Mouse (Mus musculus) frontal cortex, postnatal 36 days (tissue): ENCODE data around the gene Olfr926.
"Not testable (repeated sequence)": the region's sequence is repeated elsewhere in the genome, so short reads cannot be mapped to it uniquely, and the experiment has no call there.

Source experiments
- DNase-seq, 2 experiments: peaks; one replicate each; pipeline ENCODE4 v3.0.0; 2022; ENCODE audit warnings: low spot score in 2 of 2

Gene Olfr926

GRCm38 (mm10) chr9:38876826-38877225 is at the start of gene Olfr926:
Gene Olfr926, plus strand, starts transcription at chr9:38877126.
- no peak for DNase-seq

DNA sequence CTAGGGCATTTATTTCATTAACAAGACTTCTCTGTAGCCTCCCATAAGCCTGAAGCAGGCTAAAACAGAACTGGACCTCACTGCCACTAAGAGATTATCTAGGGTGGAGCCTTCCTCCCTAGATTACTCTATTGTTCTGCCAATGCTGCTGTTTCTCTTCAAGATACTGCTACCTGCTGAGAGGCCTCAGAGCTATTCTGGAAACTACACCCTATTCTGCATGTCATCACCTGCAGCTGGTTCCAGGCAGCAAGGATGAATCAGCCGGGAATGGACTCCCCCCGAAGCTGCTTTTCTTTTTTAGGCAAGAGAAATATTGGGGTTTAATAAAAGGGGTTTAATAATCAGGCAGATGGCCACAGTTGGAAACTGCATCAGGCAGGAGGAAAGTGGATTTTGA is 43.9 kb upstream of the Olfr926 start:
- DNase-seq: no peak

- no peak for DNase-seq
These were observed 32.8 kb upstream of the Olfr926 start, which contains the start of gene Olfr924 for GRCm38 (mm10) chr9:38844149-38844548. Gene Olfr924, plus strand, starts transcription at chr9:38844449.

DNA sequence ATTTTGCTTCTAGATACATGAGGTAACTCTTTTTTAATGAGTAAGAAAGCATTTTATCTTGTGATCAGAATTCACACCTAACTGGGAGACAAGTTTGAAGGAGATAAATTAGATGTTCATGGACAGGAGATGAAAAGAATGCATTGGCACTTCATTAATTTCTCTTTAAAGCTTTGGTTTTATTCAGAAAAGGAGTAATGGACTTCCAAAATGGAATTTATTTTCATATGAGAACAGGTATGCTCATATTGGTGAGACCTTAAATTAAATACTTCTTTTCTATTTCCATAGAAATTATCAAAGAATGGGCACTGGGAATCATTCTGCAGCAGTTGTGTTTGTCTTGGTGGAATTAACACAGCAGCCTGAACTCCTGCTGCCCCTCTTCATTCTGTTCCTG is 22.2 kb upstream of the Olfr926 start, which contains the start of gene Olfr26:
Olfr26 (plus strand) TSS at position 301 of the 400 bp plus-strand sequence.
- DNase-seq: no peak

DNA sequence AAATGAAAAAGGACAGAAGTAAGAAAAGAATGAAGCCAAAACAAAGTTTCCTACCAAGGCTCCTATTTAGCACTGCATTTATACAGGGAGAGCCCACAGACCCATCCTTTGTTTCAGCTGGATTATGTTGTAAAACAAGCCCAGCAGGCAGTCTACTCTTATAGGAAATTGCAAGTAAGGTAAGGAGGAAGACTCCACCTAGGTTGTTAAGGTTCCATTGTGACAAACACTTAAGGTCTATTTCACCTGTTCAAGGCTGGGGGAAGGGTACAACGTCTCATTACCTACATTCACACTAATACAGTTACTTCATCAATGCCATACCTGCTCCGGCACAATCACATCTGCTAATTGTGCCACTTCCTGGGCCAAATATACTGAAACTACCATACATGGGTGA is 2.0 kb upstream of the Olfr926 start:
- not testable (repeated sequence) for DNase-seq
